Mouse (Mus musculus): ENCODE results near the gene Atp2b4.

The Atp2b4 gene

GRCm38 (mm10) chr1:133650288-133651055 lies 150.4 kb downstream of the Atp2b4 start:
- DNase-seq (ENCODE audit: low spot score) = no peak
